Mouse (Mus musculus) olfactory bulb, adult 2 months (tissue): ENCODE measurements around the gene Hdgfl3. TPM values are rescaled to one million over a fixed set of nuclear protein-coding genes. Genes with fewer than 3 reads are reported as not detected.

Experiments
- H3K27ac ChIP-seq: fragments of 200-500 bp; 2 replicates; pipeline ENCODE4 v1.5.1; 2012; ENCODE audit warnings: low read depth, low read length; ENCODE audit not compliant: insufficient read depth
- H3K4me1 ChIP-seq: fragments of 200-500 bp; 2 replicates; pipeline ENCODE4 v1.6.1; 2012; ENCODE audit warnings: low read length; ENCODE audit not compliant: control insufficient read depth, insufficient read depth
- H3K4me3 ChIP-seq: fragments of 200-500 bp; 2 replicates; pipeline ENCODE4 v1.5.1; 2012; ENCODE audit warnings: mild to moderate bottlenecking, low read depth, low read length, moderate library complexity; ENCODE audit not compliant: insufficient read depth
- CTCF ChIP-seq: fragments of 200-500 bp; IDR thresholded peaks from 2 replicates; pipeline ENCODE4 v1.5.1; 2012; ENCODE audit warnings: low read depth, mild to moderate bottlenecking, low read length, moderate library complexity; ENCODE audit not compliant: insufficient read depth
- POLR2A ChIP-seq: fragments of 200-500 bp; IDR thresholded peaks from 2 replicates; pipeline ENCODE4 v1.6.1; 2012; ENCODE audit warnings: mild to moderate bottlenecking, low read depth, low read length, moderate library complexity; ENCODE audit not compliant: insufficient read depth
- WGBS: fragments of 180-500 bp; shearing (Covaris S2); methylation state at CpG from one replicate; pipeline ENCODE4 v1.1.7; 2018; 5-methylcytosine and 5-hydroxymethylcytosine counted together
- polyA plus RNA-seq: library from polyadenylated mRNA; stranded (reverse); fragments of >200 nt; gene quantifications from 2 replicates; pipeline ENCODE4 v1.2.4, GENCODE M21; 2012; ENCODE audit warnings: low replicate concordance; ENCODE audit not compliant: missing spikeins, insufficient read depth, insufficient read length

The Hdgfl3 gene
- polyA plus RNA-seq, 1 experiment: not detected

DNA sequence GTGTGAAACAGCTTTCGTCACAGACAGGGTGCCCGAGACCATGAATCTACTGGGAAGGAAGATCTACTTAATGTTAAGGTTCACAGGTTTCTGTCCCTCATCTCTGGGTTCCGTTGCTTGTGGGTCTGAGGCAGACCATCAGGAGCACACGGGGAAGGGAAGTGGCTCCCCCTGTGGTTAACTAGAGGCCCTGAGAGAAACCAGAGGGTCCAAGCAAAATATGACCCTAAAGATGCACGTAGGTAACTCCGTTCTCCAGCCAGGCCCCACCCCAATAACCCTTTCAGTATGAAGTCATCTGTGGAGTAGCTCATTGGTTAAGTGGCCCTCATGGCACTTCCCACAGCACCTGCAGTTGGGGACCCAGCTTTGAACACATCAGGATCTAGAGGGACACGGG, 84.6 kb downstream of the Hdgfl3 start:
- Histone ChIP-seq H3K4me3 (no peak overlapping the region), H3K4me1 (peaks cover 12% of the 10 kb centered on the region), H3K27ac (no peak overlapping the region)
- TF ChIP-seq POLR2A (no peak), CTCF (no peak)
- 93% methylated on average over 7 of the region's 7 CpGs for WGBS

DNA sequence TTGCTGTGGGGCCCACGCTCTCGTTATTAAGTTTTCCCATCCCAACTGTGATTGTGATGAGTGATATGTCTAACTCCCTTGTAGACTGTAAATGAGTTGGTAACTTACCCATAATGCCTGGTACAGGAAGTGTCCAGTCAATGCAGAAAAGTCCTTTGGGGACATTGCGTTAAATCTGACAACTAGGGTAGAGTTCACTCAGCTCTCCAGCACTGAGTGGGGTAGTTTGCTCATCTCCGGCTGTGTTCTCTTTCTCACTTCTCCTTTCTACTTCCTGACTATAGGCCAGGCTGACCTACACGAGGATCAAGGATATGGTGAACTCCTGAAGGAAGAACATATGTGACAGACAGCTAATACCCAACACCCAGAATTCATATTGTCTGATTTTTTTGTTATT, 85.1 kb downstream of the Hdgfl3 start:
- Histone ChIP-seq H3K4me1 (peaks cover 11% of the 10 kb centered on the region), H3K27ac (no peak overlapping the region), H3K4me3 (no peak overlapping the region)
- TF ChIP-seq CTCF (no peak), POLR2A (no peak)
- 96% methylated on average over 5 of the region's 5 CpGs for WGBS

DNA sequence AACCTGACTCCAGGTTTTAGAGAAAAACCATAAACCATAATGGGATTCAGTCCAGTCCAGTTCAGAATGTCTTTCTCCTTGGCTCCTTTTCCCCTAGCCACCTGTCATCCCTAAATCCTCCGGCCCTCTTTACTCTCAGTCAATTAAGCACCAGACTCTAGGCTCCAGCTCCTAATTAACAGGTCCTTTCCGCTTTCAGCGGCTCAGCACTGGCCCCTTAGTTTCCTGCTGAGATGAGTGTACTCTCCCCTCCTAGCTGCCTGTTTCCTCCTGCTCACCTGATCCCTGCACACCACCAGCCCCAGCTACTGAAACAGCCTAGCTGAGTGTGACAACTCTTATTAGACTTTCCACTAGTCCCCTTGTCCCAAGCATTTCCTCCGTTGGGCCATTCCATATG, 86.5 kb downstream of the Hdgfl3 start:
- 56% methylated on average over 4 of the region's 4 CpGs for WGBS
- no peak overlapping the region for H3K27ac ChIP-seq
- TF ChIP-seq POLR2A: no peak
- TF ChIP-seq CTCF: no peak
- no peak overlapping the region for H3K4me3 ChIP-seq
- H3K4me1 ChIP-seq: peaks cover 7% of the 10 kb centered on the region

DNA sequence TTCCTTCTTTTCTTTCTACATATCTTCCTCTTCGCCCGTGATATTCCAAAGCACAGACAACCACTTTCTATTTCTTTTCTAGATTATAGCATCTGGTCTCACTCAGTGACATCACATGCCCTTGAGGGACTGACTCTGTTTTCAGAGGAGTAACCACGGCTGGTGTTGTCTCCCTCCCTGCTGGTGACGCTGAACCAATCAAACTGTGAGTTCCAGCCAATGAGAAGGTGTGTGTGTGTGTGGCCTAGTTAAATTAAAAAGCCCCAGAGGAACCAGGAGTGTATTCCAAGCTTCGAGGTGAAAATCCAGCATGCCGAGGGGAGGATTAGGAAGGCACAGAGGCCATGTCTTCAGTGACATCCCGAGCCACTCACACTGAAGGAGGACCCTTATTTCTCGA, 87.3 kb downstream of the Hdgfl3 start:
- H3K4me1 ChIP-seq: peaks cover 7% of the 10 kb centered on the region
- no peak overlapping the region for H3K4me3 ChIP-seq
- TF ChIP-seq POLR2A (no peak), CTCF (no peak)
- WGBS: 35% methylated on average over 8 of the region's 8 CpGs
- H3K27ac ChIP-seq: no peak overlapping the region

DNA sequence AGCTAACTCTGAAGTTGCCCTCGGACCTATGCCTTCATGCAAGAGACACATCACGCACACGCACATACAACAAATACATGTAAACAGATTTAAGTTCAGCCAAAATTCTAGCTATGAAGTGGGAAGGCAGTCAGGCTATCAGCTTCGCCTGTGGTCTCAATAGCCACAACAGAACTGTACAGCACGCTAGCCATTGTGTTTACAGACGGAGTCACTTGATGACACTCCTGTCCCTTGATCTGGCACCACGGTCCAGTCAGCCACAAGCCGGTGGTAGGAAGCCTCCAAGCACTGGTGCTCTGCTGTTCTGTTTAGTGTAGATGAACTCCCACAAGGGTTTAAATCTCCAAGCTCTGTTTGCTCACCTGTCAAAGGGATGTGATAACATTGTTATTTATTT, 88.3 kb downstream of the Hdgfl3 start:
- TF ChIP-seq POLR2A (no peak), CTCF (no peak)
- WGBS: 96% methylated on average over 8 of the region's 8 CpGs
- H3K4me3 ChIP-seq: no peak overlapping the region
- peaks cover 12% of the 10 kb centered on the region for H3K4me1 ChIP-seq
- H3K27ac ChIP-seq: no peak overlapping the region

DNA sequence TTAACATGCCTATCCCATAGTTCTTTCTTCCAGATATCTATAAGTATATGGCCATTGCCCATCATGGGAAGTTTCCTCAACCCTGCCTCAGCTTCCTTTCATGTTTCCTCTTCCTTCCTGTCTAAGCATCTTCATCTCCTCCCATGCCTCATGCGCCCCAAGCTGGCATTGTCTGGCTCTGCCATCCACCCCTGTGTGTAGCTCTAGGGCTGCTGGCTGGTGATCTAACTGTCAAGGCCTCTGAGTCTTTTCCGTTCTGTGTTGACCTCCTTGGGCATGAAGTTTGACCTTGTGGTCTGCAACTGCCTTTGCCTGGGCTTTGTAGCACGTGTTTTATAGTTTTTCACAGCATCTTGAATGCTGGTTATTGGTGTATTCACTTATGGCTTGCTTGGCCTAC, 89.0 kb downstream of the Hdgfl3 start:
- 83% methylated on average over 3 of the region's 3 CpGs for WGBS
- TF ChIP-seq POLR2A (no peak), CTCF (no peak)
- H3K4me1 ChIP-seq: peaks cover 14% of the 10 kb centered on the region

DNA sequence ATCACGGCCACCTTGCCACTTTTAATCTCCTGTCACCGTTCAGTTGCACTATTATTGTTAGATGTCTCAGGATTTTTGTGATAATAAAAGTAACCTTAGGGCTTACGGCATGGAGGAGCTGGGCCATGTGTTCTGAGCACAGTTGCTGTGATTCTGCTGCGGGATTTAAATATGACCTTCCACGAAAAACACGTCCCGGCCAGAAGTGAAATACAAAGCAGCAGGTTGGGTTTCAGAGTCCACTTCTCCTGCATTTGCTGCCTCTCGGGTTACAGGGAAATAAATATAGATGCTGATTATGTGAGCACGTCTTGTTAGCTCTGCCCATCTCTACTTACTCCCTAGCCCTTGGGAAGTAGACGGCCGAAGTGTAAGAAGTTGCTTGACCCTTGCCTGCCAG, 89.5 kb downstream of the Hdgfl3 start:
- Histone ChIP-seq H3K4me3 (no peak overlapping the region), H3K27ac (no peak overlapping the region), H3K4me1 (peaks cover 15% of the 10 kb centered on the region)
- TF ChIP-seq CTCF (no peak), POLR2A (no peak)
- 91% methylated on average over 11 of the region's 11 CpGs for WGBS

More for the DNA sequence above, 89.0 kb downstream of the Hdgfl3 start:
- Histone ChIP-seq H3K27ac (no peak overlapping the region), H3K4me3 (no peak overlapping the region)

DNA sequence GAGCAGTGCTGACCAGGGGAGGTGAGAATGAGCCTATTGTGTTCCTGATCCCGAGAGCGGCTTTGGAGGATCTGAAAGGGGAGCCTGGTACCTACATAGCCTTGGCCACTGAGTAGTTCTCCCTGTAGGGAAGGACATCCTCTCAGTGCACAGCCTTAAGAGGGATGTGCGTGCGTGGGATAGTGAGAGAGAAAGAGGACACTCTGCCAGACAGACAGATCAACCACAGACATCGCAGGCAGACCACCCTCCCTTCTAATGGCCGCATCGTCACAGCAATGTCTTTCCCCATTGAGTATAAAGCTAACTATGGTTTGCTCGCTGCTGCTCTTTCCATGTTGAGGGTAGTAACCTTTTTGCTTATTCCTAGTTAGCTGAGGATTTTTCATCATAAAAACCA, 90.4 kb downstream of the Hdgfl3 start:
- WGBS: 77% methylated on average over 8 of the region's 8 CpGs
- H3K27ac ChIP-seq: no peak overlapping the region
- no peak overlapping the region for H3K4me3 ChIP-seq
- H3K4me1 ChIP-seq: peaks cover 19% of the 10 kb centered on the region
- TF ChIP-seq CTCF: no peak
- no peak for TF ChIP-seq POLR2A

DNA sequence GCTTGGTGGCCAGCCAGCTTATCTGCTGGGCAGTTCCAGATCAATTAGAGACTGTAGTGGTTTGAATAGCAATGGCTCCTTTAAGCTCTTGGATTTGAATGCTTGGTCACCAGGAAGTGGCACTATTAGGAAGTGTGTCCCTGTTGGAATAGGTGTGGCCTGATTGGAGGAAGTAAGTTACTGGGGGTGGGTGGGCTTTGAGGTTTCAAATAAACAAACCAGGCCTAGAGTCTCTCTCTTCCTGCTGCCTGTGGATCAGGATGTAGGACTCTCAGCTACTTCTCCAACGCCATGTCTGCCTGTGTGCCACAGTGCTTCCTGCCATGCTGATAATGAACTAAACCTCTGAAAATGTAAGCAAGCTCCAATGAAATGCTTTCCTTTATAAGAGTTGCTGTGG, 91.3 kb downstream of the Hdgfl3 start:
- Histone ChIP-seq H3K4me3 (no peak overlapping the region), H3K27ac (peak overlapping the region; percentile 15; the same call in 1 of the 2 replicates), H3K4me1 (peaks cover 19% of the 10 kb centered on the region)
- TF ChIP-seq CTCF (no peak), POLR2A (no peak)
- 78% methylated on average over 1 of the region's 1 CpGs for WGBS

DNA sequence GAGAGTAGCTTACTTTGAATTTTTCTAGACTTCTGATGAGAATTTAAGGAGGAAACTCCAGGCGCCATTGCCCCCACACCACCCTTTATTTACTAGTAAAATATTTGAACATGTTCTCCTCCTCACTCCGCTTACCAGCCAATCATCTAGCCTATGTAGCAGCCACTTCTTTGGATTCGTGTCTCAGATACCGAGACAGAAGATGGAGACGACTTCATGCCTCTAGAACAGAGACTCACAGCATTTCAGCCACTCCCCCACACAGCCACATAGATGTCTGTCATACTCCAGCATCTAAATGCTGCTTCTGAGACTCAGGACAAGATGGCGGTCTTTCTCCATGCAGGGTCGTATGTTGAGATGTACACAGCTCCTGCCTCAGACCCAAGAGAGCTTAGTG, 92.1 kb downstream of the Hdgfl3 start:
- TF ChIP-seq POLR2A: no peak
- TF ChIP-seq CTCF: no peak
- Histone ChIP-seq H3K4me1 (peaks cover 16% of the 10 kb centered on the region), H3K4me3 (no peak overlapping the region), H3K27ac (peak overlapping the region; percentile 83)
- WGBS: 83% methylated on average over 7 of the region's 7 CpGs
